Mouse (Mus musculus): Measurements from ENCODE around the gene Sfrp4. TPM values are rescaled to one million over a fixed set of nuclear protein-coding genes. Genes with fewer than 3 reads are reported as not detected.

The Sfrp4 gene
- polyA plus RNA-seq (2014; fragmentation: Illumina TruSeq; extraction: RNeasy Lipid Tissue Mini Kit (QIAGEN cat#74804); ENCODE audit: low replicate concordance), result not detected

GRCm38 (mm10) chr13:19622573-19623227, at the start of gene Sfrp4:
TSS of gene Sfrp4 (plus strand) at chr13:19623104.

GRCm38 (mm10) chr13:19619216-19619927, 3.5 kb upstream of the Sfrp4 start, which contains the start of gene Epdr1:
TSS of gene Epdr1 (minus strand) at chr13:19619927.

Other genes with a start within 250 kb of the Sfrp4 start
- 45.7 TPM for gene Stard3nl, start 227.3 kb upstream of the Sfrp4 start, polyA plus RNA-seq (2014; fragmentation: Illumina TruSeq; extraction: RNeasy Lipid Tissue Mini Kit (QIAGEN cat#74804); ENCODE audit: low replicate concordance)
- gene Epdr1, start 3.2 kb upstream of the Sfrp4 start, polyA plus RNA-seq (2014; fragmentation: Illumina TruSeq; extraction: RNeasy Lipid Tissue Mini Kit (QIAGEN cat#74804); ENCODE audit: low replicate concordance), result 2.6 TPM
- not detected for gene Nme8, start 74.7 kb downstream of the Sfrp4 start, polyA plus RNA-seq (2014; fragmentation: Illumina TruSeq; extraction: RNeasy Lipid Tissue Mini Kit (QIAGEN cat#74804); ENCODE audit: low replicate concordance)
- 10.3 TPM for gene Gpr141, start 201.2 kb downstream of the Sfrp4 start, polyA plus RNA-seq (2014; fragmentation: Illumina TruSeq; extraction: RNeasy Lipid Tissue Mini Kit (QIAGEN cat#74804); ENCODE audit: low replicate concordance)